Mouse (Mus musculus) macrophage (primary cell): ENCODE measurements around the gene Gpr150. TPM values are rescaled to one million over a fixed set of nuclear protein-coding genes. Genes with fewer than 3 reads are reported as not detected.
A peak's percentile ranks its signal among the peaks of the same experiment; 100 is the strongest.

ENCODE experiments used
- H3K27ac ChIP-seq: fragments of 350-480 bp; formaldehyde crosslinking; 2 replicates; pipeline ENCODE4 v1.9.0; 2021
- H3K36me3 ChIP-seq: fragments of 350-480 bp; formaldehyde crosslinking; 2 replicates; pipeline ENCODE4 v1.9.0; 2021; ENCODE audit errors: inconsistent target
- H3K4me3 ChIP-seq: fragments of 350-480 bp; formaldehyde crosslinking; 2 replicates; pipeline ENCODE4 v1.9.0; 2021; ENCODE audit errors: inconsistent target
- H3K79me2 ChIP-seq: fragments of 350-480 bp; formaldehyde crosslinking; 2 replicates; pipeline ENCODE4 v1.9.0; 2021; ENCODE audit errors: inconsistent target
- whole genome bisulfite sequencing: methylation state at CpG from one replicate; pipeline ENCODE4 v1.1.7; 2026; ENCODE audit warnings: inconsistent platforms; ENCODE audit not compliant: missing documents; 5-methylcytosine and 5-hydroxymethylcytosine counted together
- polyA plus RNA-seq: library from polyadenylated mRNA; stranded (reverse); fragments of 250-400 nt; gene quantifications from 3 replicates; pipeline ENCODE4 v1.2.4, GENCODE M21; 2018; ENCODE audit warnings: inconsistent platforms

Gpr150 gene
- polyA plus RNA-seq, 1 experiment from 2014 or later = not detected

GRCm38 (mm10) chr13:76044971-76045370 lies 11.8 kb downstream of the Gpr150 start:
- Histone ChIP-seq H3K36me3 (no peaks in the 10 kb centered on the region), H3K4me3 (no peak overlapping the region), H3K79me2 (no peaks in the 10 kb centered on the region), H3K27ac (no peak overlapping the region)

DNA sequence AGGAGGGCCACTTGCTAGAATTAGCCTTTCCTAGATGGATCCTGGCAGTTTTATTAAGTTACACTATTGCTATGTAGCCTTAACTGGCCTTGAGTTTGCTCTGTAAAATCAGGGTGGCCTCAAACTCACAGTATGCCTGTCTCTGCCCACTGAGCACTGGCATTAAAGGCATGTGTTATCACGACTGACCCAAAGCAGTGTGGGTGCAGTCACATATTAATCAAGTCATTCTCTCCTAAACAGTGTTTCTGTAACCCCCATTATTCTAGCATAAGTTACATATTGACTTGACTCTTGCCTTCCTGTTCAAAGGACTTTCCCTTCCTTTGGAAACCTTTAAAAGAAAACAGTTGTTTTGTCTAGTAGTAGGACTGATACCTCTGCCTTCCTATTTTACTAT lies 14.3 kb downstream of the Gpr150 start:
- WGBS = 67% methylated on average over 1 of the region's 1 CpGs
- H3K79me2 ChIP-seq = no peaks in the 10 kb centered on the region
- H3K4me3 ChIP-seq = no peak overlapping the region
- H3K27ac ChIP-seq = no peak overlapping the region
- no peaks in the 10 kb centered on the region for H3K36me3 ChIP-seq

DNA sequence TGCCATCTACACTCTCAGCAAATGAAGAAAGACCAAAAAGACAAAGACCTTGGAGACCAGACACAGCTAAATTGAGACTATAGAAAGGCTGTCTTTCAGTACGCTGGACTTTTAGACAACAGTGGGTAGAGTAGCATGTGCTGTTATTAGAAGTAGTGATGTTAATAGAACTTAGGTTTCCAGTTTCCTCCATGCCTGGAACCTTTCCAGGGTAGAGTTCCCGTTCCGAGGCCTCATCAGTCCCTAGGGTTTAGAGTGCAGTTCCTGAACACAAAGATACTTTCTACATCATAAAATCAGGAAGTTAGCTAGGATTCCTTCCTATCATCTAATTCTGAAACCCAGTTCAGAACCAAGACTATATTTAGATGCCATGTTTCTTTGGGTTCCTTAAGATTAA lies 32.2 kb downstream of the Gpr150 start:
- no peak overlapping the region for H3K27ac ChIP-seq
- no peaks in the 10 kb centered on the region for H3K79me2 ChIP-seq
- H3K36me3 ChIP-seq = no peaks in the 10 kb centered on the region
- WGBS = 44% methylated on average over 3 of the region's 3 CpGs
- H3K4me3 ChIP-seq = no peak overlapping the region

DNA sequence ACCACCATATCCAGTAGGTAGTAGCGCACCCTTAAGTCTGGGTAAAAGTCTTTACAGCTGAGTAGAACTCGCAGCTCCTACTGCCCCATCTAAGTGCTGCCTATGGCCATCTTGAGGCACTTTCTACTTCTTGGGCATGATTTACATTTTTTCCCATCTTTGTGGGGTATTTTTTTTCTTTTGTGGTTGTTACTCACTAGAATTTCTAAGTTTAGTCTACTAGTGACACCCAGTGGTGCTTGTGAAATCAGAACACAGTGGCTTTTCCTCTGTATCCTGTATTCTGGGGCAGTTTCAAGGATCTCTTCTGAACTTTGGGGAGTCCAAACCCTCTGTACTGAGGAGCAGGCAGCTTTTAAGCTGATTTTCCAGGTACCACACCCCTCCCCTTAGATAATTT lies 35.0 kb downstream of the Gpr150 start:
- Histone ChIP-seq H3K36me3 (no peaks in the 10 kb centered on the region), H3K79me2 (peaks cover 8% of the 10 kb centered on the region; the same call in 1 of the 2 replicates), H3K4me3 (no peak overlapping the region), H3K27ac (no peak overlapping the region)
- 78% methylated on average over 2 of the region's 2 CpGs for WGBS

- WGBS = 12% methylated on average over 5 of the region's 5 CpGs
- Histone ChIP-seq H3K4me3 (peak overlapping the region; percentile 66), H3K36me3 (no peaks in the 10 kb centered on the region), H3K27ac (peak overlapping the region; percentile 57), H3K79me2 (peaks cover 11% of the 10 kb centered on the region; the same call in 1 of the 2 replicates)
These were observed 37.9 kb downstream of the Gpr150 start for GRCm38 (mm10) chr13:76018844-76019400.

GRCm38 (mm10) chr13:76017974-76018843 lies 38.6 kb downstream of the Gpr150 start, which contains the start of gene Rfesd:
Rfesd (minus strand) TSS chr13:76018719.
- H3K4me3 ChIP-seq = peak within 1 kb of the TSS; percentile 87
- peak within 1 kb of the TSS; percentile 92 for H3K27ac ChIP-seq
- H3K36me3 ChIP-seq = no peaks in the 10 kb centered on the region
- H3K79me2 ChIP-seq = peaks cover 11% of the 10 kb centered on the region; the same call in 1 of the 2 replicates
- WGBS = 1% methylated on average over 50 of the region's 50 CpGs

- H3K36me3 ChIP-seq = no peaks in the 10 kb centered on the region
- peak overlapping the region; percentile 87 for H3K4me3 ChIP-seq
- H3K27ac ChIP-seq = peak overlapping the region; percentile 92
- WGBS = 33% methylated on average over 3 of the region's 4 CpGs
- H3K79me2 ChIP-seq = peaks cover 11% of the 10 kb centered on the region; the same call in 1 of the 2 replicates
These were observed 39.3 kb downstream of the Gpr150 start for GRCm38 (mm10) chr13:76017465-76017864.

DNA sequence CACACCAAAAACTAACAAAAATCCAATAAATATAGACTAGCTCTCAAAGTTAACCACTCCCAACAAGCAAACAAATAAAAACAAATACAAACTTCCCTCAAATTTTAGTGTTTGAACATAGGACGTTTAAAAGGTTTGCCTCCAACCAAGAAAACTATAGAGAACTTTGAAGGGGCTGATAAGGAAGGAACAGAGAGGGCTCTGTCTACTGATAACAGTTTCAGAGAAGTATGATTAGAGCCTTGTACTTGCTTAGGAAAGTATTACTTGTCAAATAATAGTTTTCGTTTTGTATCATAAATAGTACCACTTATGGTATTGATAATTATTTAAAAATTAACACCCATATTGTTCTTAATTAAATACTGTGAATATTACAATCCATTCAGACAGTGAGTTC lies 42.3 kb downstream of the Gpr150 start:
- Histone ChIP-seq H3K79me2 (peaks cover 11% of the 10 kb centered on the region; the same call in 1 of the 2 replicates), H3K36me3 (no peaks in the 10 kb centered on the region), H3K4me3 (no peak overlapping the region), H3K27ac (no peak overlapping the region)
- WGBS = 63% methylated on average over 2 of the region's 2 CpGs

Other genes starting within 250 kb of the Gpr150 start
- 88.5 to 399 TPM (median 89.8 TPM) in 3 replicates for gene Glrx, start 217.1 kb downstream of the Gpr150 start, polyA plus RNA-seq
- gene Rhobtb3, start 113.1 kb downstream of the Gpr150 start, polyA plus RNA-seq = 0.11 to 0.17 TPM (median 0.11 TPM) in 3 replicates
- not detected in 3 replicates for gene Spata9, start 89.8 kb downstream of the Gpr150 start, polyA plus RNA-seq
- 13.1 to 15.2 TPM (median 13.5 TPM) in 3 replicates for gene Rfesd, start 38.3 kb downstream of the Gpr150 start, polyA plus RNA-seq
- gene Arsk, start 41.7 kb upstream of the Gpr150 start, polyA plus RNA-seq = 7.7 to 13.7 TPM (median 13.1 TPM) in 3 replicates
- 6.7 to 12.3 TPM (median 7.3 TPM) in 3 replicates for gene Ttc37, start 41.7 kb upstream of the Gpr150 start, polyA plus RNA-seq
- gene Fam81b, start 248.1 kb upstream of the Gpr150 start, polyA plus RNA-seq = not detected in 3 replicates